Mouse (Mus musculus) cerebellum, postnatal 25 days (tissue): ENCODE results near the gene Supt4a.

Experiments
- DNase-seq, 2 experiments: peaks; one replicate each; pipeline ENCODE4 v3.0.0; 2021; ENCODE audit warnings: mixed read lengths in 2 of 2

Gene Supt4a

GRCm38 (mm10) chr11:87725964-87726562 is 11.3 kb upstream of the Supt4a start:
- DNase-seq, result no peak

DNA sequence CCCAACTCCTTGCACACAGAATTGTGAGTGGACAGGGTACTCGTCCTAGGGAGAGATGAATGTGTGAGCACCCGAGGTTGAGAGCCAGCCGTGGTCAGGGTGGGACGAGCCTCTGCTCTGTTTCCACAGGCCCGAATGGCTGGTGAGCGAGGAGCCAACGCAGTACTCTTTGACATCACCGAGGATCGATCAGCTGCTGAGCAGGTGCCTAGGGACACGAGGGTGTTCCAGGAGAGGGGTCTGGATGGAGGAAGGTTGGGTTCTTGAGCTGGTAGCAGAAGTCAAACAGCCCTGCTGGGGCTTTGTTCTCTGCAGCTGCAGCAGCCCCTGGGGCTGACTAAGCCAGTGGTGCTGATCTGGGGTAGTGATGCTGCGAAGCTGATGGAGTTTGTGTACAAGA is 10.3 kb upstream of the Supt4a start:
- no peak for DNase-seq

DNA sequence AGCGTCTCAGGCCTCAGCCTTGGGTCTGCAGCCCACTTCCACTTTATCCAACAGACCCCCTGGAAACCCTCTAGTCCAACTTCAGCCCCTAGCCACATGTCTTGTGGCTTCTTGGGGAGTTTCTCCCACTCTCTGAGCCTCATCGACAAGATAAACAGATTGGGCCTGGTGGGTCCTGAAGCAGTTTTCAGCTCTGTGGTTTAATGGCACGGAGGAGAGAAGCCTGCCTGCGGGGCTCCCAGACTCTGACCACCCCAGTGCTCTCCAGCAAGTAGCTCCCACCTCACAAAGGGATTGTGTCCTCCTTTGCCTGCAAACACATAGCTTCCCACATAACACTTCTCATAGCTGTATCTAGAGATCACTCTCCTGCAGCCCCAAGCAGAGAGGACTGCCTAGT is 9.9 kb upstream of the Supt4a start:
- no peak for DNase-seq

DNA sequence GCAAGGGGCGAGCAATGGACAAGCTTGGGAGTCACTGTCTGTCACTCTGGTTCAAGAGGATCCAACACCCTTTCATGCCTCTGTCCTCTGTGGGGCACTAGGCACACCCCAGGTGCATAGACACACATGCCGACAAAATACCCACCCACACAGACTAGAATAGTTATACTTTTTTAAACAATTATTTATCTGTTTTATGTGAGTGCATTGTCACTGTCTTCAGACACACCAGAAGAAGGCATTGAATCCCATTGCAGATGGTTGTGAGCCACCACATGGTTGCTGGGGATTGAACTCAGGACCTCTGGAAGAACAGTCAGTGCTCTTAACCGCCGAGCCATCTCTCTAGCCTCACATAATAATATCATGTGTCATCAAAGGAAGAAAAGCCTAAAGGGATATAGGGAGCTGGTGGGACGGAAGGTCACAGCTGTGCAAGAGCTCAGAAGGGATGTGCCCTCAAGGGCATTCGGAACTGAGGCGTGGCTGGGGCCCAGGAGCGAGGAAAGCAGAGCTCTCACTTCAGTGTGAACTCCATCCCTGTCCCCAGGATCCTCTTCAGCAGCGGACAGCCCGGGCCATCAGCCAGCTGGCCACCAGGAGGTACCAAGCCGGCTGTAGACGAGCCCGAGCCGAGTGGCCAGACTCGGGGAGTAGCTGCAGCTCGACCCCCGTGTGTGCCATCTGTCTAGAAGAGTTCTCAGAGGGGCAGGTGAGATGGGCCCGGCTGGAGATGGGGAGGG is 8.3 kb upstream of the Supt4a start:
- peak; percentile 45 to 61 for DNase-seq

DNA sequence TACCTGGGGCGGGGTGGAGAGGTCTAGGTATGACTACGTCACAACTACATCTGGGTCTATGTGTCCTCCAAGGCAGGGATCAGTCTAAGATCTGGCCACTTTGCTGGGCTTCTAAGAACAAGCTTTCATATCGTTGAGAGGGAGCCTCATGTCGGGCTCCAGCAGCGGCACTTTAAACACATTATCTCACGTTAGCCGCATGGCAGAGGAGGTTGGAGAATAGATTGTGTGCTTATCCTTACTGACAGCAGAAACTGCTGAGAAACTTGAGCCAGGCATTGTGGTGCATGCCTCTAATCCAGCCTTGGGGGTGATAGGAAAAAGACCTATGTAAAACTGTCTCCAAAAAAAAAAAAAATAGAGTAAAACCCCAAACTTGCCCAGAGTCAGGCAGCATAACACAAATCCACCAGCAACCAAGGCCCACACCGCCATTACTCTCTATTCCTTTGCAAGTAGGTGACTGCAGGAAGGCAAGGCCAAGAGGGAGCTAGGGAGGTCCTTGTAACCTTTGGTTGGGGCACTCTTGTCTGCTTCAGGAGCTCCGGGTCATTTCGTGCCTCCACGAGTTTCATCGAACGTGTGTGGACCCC is 7.7 kb upstream of the Supt4a start:
- DNase-seq, result no peak

DNA sequence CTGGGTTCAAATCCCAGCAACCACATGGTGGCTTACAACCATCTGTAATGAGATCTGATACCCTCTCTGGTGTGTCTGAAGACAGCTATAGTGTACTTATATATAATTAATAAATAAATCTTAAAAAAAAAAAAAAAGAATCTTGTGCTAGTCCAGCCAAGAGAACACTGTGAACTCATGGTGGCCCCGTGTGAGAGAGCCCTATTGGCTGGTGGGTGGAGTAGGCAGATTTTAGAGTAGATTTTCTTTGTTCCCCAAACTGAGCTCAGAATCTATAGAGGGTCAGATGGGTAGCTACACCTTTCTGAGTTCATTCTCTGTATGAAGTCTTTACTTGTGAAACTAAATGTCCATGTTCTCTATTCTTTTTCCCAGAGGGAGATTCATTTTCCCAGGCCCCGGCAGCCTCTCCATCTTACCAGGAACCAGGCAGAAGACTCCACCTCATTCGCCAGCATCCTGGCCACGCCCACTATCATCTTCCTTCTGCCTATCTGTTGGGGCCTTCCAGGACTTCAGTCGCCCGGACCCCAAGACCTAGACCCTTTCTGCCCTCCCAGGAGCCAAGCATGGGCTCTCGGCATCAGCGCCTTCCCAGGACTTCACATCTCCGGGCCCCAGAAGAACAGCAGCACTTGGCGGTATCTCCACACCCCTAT is 6.6 kb upstream of the Supt4a start:
- no peak for DNase-seq

- no peak for DNase-seq
Observed at GRCm38 (mm10) chr11:87734346-87734745, 3.0 kb upstream of the Supt4a start.

DNA sequence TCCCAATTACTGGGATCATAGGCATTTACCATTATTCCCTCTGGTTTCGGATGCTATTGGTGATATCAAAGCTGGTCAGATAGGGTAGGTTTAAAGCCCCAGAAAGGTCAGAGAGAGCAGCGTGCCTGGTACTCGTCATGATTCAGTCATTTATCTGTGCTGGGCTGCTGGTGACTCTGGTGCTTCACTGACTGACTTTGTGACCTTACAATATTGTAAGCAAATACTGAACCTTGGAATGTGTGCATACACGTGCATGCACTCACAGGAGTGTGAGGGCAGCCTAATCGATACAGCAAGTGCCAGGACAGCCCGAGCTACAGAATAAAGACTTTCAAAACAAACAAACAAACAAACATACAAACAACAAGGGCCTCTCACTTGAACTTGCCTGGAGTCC is 1.7 kb upstream of the Supt4a start:
- no peak for DNase-seq

- peak in 1 of 2 experiments; percentile 68 for DNase-seq
Observed at GRCm38 (mm10) chr11:87736647-87737134, 661 bp upstream of the Supt4a start.

GRCm38 (mm10) chr11:87743691-87744090 is 6.3 kb downstream of the Supt4a start:
- DNase-seq, result no peak

- DNase-seq, result no peak
Observed at GRCm38 (mm10) chr11:87744964-87745363, 7.6 kb downstream of the Supt4a start.

DNA sequence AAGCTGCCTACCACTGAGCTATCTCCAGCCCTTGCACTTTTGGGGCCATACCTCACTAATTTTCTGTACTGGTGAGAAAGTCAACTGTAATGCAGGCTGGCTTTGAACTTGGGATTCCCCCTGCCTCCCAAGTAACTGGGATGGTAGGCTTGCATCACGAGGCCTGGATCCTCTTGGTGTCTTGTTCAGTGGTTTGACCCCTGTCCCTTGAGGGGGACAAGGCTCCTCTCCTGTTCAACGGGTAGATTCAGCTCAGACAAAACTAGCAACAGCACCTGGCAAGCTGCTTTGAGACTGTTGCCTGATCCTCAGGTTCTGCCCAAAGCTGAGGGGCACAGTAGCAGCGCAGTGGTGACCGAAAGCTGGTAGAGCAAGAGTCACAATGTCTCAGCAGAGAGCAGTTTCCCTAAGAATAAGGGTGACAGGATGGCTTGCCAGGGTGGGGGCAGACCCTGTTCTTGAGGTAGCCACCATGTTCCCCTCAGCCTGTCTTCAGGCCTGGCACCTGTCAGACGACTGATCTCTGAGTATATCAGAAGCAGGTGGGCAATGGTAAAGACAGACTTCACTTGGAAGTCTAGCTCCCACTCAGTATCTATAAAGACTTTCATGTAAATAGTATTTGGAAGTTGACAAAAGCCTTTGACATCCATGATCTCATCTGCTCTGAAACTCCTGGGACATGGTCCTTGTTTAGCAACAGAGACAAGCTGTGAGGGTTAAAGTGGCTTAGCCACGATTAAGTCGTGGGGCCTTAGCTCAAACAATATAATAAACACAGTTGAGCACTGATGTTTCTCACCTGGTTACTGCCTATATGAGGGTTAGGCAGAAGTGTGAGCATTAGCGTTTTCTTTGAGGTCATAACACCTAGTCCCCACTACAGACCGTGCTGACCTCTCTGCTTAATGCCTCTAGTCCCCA is 8.5 kb downstream of the Supt4a start:
- DNase-seq, result no peak

DNA sequence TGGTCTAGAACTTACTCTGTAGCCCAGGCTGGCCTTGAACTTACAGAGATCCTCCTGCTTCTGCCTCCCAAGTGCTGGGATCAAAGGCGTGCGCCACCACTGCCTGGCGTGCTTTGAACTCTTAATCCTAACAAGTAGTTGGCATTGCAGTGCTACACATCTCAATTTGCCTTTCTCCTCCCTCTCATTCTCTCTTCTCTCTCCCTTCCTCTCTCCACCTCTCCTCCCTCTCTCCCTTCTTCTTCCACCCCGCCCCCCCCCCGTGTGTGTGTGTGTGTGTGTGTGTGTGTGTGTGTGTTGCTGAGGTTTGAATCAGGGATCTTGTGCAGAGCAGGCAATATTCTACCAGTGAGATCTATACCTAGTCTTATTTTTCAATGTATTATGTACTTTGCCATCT is 10.0 kb downstream of the Supt4a start:
- DNase-seq, result no peak

DNA sequence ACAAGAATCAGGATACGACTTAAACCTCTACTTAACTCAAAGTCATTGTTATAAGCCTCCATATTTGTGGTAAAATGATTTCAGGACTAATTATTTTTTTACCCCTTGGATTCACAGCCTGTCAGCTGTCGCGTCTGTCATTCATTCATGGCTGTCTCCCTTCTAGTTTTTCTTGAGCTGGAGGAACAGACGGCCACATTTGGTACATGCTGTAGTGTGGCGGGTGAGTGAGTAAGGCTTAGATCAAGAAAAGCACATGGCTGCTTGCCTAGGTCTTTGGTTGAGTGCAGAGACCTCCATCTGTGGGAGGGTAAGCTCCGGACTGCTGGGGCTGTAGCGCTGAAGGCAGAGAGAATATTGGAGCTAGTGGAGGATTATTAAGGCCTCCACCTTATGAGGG is 10.4 kb downstream of the Supt4a start:
- DNase-seq, result no peak

- no peak for DNase-seq
Observed at GRCm38 (mm10) chr11:87748132-87749119, 11.1 kb downstream of the Supt4a start.

- DNase-seq, result no peak
Observed at GRCm38 (mm10) chr11:87749192-87750042, 12.1 kb downstream of the Supt4a start.

- no peak for DNase-seq
Observed at GRCm38 (mm10) chr11:87750043-87750421, 12.7 kb downstream of the Supt4a start.

DNA sequence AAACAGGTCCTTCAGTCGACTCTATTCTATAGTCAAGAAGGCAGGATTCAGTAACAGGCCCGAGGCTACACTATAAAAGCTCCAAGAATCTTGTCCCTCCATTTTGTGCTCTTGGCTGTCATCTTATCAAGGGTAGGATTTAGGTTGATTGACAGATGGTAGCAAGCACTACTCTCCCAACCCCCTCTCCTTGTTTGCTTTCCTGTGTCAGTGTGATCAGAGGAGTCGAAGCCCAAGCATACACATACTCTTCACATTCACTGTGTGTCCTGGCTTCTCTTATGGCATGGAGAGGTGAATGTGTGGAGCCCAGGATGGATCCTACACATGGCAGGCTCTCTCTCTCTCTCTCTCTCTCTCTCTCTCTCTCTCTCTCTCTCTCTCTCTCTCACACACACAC is 13.2 kb downstream of the Supt4a start:
- DNase-seq, result no peak

DNA sequence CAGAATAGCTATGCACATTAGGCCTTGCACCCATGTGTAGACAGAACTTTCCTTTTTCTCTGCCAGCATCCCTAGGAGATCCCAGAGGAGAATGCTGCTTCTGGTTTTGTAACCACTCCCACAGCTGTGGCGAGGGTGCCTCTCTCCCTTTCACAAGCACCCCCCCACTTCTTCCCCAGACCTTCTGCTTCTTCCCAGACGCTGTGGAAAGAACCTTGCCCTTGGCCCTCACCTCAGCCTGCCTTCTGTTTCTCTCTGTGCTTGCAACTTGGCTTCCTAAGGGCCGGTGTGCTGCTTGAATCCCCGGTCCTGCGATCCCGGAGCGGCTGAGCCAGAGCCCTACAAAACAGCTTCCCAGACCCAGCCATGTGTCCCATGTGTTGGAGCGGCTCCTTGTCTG is 13.7 kb downstream of the Supt4a start:
- DNase-seq, result no peak

DNA sequence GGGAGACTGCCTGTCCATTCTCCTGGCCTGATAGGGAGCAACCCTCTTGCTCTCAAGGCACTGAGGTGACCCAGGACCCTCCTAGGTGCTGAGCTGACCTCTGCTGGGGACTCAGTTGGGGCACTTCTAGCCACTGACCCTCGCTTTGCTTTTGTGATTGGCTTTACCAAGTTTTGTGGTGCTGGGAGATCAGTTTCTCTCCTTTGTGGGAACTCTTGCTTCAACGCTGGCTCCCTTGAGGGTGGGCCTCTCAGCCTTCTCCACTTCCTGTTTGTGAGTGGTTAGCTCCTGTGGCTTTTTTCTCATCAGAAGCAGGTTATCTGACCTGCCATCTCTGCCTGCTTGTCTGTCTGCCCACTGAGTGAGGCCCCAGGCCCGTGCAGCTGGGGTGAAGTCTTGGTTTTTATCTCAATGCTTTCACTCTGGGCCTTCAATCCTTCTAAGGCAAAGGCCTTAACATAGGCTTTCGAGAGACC is 14.2 kb downstream of the Supt4a start:
- no peak for DNase-seq
